Mouse (Mus musculus) cerebellum, postnatal 14 days (tissue): ENCODE data around the gene Ube2n.
"Not testable (repeated sequence)": the region's sequence is repeated elsewhere in the genome, so short reads cannot be mapped to it uniquely, and the experiment has no call there.

Experiments used
- DNase-seq, 2 experiments: peaks; one replicate each; pipeline ENCODE4 v3.0.0; 2021; ENCODE audit warnings: mixed read lengths in 2 of 2

Gene Ube2n

DNA sequence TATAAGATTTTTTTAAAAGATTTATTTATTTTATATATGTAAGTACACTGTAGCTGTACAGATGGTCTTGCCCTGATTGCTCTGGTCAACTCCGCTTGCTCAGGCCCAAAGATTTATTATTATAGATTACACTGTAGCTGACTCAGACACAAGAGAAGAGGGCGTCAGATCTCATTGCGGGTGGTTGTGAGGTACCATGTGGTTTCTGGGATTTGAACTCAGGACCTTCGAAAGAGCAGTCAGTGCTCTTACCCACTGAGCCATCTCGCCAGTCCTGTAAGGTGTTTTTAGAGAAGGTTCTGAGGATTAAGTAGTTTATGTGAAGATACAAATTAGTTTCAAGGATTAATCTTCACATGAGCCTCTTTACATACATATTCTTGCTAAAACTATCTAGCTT lies 10.9 kb downstream of the Ube2n start:
- DNase-seq, result no peak

DNA sequence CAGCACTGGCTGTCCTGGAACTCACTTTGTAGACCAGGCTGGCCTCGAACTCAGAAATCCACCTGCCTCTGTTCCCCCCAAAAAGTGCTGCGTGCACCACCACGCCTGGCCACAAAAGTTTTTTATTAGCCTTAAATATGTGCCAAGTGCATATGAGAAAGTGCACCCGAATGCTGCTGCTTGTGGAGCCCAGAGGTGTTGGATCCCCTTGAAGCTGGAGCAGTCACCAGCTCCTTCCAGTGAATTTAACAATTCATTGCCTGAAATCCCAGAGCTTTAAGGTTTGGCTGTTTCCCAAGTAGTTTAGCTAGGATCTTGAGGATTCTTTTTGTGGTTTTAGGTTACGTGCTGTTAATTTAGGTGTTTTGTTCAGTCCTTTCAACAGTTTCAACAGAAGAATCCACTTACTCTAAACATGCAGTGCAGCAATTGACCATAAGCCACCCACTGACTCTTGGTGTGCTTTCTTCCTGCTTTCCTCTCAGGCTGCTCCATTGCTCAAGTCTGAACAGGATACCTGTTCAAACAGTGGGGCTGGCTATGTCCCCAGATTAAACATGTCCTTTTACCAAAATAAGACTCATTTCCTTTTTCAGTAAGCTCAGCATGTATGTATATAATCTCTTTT lies 11.7 kb downstream of the Ube2n start:
- DNase-seq, result no peak

DNA sequence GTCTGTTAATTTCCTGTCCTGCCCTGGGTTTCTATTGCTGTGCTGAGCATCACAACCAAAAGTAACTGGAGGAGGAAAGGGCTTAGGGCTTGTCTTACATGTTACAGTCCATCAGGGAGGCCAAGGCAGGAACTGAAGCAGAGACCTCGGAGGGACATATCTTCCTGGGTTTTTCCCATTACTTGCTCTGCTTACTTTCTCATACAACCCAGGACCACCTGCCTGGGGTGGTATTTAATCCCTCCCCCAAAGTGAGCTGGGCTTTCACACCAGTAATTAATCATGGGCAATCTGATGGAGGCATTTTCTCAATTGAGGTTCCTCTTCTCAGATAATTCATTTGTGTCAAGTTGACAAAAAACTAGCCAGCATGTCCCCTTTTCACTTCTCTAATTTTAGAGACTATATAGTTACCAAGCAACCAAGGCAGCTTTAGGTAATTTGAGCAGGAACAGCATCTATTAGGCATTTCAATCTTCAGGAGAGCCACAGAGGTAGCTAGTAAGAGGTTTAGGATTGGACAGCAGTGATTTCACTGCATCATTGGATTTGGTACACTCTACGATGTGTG lies 15.7 kb downstream of the Ube2n start:
- no peak for DNase-seq

DNA sequence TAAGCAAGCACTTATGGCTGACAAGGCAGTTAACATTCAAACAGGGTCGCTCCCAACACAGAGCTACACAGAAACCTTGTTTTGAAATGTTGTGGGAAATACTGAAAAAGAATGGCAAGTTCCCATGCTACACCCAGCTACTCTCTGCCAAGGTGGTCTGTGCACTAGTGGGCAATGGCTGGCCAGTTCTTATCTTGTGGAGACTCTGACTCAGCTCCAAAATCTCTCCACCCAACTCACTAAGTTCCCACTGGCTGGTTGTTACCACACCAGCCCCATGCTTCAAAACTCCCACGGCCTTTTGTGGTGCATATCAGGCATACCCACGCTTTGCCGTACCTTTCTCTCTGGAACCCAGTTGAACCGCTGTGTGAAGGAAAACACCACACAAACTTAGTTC lies 18.0 kb downstream of the Ube2n start:
- no peak for DNase-seq

DNA sequence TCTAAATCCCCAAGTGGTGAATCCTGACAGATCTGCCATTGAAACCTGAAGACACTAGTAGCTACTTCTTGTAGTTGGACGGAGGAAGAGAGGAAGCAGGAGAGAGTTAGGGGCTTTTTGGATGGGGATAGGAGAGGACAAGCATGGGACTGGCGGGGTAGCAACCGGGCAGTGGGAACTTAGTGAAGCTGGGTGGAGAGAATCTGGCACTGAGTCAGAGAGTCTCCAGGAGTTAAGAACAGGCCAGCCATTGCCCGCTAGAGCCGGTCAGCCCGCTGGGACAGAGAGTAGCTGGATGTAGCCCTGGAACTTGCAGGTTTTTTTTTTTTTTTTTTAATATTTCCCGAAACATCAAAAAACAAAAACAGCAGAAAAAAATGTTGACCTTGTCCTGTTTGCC lies 18.4 kb downstream of the Ube2n start:
- DNase-seq, result no peak

DNA sequence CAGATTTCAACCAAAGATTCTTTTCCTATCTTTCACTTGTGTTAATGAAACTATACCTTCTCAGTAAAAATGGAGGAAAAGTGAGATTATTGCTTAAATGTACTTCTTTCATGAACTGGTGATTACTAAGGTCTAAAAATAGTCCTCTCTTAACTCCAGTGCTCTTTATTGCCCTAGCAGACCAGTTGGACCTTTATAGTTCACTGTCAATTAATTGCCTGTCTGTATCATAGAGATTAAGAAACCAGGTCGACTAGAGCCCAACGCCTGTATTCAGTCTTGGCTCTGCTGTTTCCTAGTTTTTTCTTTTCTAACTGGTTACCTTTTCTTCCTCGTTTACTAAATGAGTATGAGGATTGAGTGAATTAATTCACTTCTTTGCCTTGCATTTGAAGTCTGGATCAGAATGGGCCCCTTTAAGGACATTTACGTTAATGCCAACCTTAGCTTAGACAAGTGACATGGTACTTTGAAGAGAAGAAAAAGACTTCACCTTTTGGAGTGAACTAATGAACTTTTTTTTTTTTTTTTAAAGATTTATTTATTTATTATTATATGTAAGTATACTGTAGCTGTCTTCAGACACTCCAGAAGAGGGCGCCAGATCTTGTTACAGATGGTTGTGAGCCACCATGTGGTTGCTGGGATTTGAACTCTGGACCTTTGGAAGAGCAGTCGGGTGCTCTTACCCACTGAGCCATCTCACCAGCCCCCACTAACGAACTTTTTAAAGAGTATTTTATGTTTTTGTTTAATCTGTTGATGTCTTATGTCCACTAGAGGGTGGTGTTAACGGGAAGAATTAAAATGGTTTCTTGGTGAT lies 20.7 kb downstream of the Ube2n start:
- no peak for DNase-seq

DNA sequence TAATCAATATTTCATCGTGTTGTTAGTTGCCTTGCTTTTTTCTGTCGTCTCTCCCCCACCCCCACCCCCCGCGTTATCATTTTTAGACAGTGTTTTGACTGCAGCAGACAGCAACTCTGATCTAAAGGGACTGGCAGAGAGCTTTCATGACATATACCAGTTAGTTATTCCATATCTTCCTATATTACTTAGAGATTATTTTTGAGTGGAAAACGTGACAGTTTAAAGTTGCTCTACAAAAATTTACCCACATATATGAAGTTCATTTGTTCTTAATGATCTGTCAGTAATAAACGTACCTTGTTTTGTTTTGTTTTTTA lies 21.2 kb downstream of the Ube2n start:
- no peak for DNase-seq

DNA sequence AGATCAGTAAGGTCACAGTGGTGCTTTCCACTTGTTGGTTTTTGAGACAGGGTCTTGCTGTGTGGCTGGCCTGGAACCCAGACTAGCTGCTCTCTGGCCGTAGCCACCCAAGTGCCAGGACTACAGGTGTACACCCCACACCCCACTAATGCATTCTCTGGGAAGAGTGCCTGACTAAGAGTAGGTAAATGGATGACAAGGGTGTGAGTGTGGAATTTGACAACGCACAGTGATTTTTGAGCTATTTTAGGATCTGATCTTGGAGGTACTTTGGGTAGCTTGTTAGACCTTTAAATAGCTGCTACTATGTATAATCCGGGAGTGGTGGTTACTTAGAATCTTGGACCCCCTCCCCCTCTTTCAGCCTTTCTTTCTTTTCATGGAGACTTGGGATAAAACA lies 24.3 kb downstream of the Ube2n start:
- peak in 1 of 2 experiments; percentile 37 for DNase-seq

DNA sequence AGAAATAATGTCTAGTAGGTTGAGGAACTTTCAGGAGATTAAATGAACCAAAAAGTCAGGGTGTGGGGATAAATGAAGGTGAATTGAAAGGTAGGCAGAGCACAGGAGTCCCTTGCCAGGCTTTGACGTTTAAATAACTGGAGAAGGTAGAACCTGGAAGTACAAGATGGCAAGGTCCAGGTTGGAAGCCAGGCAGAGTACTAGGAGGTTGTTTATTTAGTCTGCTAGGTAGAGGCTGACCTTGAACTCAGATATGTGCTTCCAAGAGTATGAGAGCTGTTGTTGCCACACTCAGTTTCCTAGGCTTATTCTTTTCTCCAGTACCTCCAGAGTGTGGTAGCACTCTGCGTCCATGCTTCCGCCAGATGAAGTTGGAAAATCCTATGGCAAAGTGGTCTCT lies 24.9 kb downstream of the Ube2n start:
- no peak for DNase-seq

DNA sequence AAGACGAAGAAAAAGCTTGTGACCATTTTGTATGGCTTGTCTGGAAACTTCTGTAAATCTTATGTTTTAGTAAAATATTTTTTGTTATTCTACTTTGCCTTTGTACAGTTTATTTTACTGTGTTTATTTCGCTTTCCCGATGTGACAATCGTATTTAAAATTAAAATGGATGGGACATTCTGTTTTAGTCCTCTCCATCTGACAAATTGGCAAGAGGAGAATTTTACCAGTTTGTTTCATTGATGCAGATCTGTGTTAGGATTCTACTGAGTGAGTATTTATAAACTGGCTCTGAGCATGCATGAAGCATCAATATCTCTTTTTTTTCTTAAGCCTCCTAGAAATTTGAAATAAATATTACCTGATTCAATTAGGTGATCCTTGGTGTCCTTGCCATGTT lies 28.0 kb downstream of the Ube2n start:
- no peak for DNase-seq

DNA sequence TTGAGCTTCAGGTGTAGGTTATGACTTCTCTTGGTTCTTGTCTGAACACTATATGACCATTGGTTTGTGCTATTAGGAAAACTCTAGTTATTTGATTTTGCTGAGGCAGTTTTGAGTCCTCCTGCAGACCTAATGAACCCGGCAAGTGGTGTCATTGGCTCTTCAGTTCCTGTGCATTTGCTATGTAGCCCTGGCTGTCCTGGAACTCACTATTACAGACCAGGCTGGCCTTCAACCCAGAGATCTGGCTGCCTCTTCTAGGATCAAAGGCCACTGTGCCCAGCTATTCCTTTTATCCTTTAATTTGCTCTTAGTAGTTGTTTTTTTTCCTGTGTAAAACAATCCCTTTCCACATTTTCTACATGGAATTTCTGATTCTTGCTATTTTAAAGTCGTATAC lies 28.4 kb downstream of the Ube2n start:
- DNase-seq, result no peak

DNA sequence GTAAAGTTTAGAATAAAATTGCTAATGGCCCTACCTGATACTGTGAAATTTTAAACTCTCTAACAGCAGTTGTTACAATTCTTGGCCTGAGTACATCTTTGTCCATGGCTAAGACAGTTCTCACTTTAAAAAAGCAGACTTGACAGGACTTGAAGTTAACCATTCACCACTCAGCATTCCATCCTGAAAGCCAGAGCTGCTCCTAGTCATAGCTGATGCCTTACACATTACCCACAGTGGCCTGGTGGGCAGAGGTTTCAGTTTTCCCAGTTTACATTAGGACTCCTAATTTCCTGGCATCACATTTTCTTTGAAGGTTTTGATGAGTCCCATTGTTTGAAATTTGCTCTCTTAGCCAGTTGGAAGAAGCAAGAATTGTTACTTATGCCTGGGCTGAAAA lies 29.1 kb downstream of the Ube2n start:
- no peak for DNase-seq

DNA sequence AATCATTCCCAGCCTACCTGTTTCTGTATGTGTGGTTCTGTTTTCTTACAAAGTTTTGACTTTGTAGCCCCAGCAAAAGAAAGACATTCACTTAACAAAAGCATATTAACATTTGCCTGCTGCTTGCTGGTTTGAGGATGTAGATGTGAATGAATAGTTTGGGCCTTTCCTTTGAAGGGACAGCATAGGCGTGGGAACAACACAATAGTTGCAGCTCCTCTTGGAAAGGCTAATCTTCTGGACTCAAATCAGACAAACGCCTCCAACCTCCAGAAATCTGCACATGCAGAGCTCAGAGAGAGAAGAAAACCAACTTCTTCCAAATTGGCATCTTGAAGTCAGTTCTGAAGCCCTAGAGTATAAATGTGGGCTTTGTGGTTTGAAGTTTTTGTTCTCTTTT lies 29.7 kb downstream of the Ube2n start:
- no peak for DNase-seq

DNA sequence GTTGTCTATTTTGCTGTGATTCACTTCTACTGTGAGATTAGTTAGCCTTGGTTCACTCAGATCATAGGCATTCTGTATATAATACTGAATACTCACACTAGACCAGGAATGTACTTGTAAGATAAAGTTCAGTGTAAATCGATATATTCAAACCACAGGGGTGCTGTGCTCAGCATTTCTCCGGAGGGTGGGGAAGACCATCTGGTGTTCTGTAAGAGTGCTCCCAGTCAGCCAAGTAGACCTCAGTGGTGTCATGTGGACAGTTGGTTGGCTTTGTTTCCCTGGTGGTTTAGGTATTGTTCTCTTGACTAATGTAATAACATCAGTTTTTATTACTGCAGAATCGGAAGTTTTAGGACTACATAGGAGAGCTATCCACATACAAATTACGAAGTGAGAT lies 30.1 kb downstream of the Ube2n start:
- peak in 1 of 2 experiments; percentile 39 for DNase-seq

DNA sequence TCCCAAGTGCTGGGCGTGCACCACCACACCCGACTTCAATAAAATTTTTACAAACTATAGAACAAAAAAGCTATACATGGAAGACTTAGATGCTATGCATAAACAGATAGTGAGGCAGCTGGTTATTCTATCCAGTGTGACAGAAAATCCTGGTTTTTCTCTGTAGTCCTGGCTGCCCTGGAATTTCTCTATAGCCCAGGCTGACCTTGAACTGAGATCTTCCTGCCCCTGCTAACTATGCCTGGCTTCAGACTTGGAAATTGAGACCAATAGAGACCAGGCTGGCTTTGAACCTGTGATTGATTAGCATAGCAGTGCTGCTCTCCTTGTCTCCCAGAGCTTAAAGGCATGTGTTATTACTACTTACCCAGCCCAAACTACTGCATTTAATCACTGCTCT lies 31.2 kb downstream of the Ube2n start:
- no peak for DNase-seq

DNA sequence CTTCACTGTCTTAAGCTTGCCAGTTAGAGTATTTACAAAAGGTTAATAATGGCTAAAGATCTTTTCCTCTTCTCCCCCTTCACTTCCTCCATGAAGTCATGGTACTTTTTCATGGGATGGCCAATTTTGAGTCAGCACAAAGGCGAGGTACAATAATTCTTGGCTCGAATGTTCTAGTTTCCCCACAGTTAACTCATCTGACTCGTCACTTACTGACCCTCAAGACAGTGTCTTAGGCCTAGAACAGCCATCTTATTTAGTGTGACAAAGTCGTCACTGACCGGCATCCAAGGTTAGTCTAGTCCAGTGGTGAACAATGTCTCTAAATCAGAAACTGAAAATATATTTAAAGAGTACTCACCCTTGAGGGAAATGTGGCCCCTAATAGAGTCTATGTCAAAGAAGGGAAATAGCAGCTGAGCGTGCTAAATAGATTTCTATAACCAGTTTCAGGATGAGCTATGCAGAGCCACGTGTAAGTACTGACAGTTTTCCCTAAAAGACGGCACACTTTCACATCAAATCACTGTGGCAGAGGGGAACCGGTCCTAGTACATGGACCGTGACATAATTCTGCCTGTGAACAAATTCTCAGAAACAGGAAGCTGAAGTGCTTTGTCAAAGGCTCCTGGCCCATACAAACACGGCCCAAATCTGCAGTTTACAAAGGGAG lies 33.3 kb downstream of the Ube2n start:
- DNase-seq, result no peak

DNA sequence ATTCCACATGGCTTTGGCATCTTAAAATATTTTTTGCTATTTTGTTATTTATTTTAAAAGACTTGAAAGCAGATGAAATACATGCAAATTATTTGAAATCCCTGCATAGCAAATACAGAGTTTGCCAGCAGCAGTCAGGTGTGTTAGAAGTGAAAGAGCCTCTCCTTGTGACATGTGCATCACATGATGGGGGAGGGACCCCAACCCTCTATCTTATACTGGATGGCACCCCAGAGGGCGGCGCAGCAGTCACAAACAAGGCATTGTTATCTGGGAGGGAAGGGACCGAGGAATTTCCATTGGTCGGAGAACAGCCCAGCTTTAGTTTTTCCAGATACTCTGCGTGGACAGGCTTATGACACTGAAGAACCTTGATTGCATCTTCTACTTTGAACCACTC lies 34.1 kb downstream of the Ube2n start:
- DNase-seq, result not testable (repeated sequence)

DNA sequence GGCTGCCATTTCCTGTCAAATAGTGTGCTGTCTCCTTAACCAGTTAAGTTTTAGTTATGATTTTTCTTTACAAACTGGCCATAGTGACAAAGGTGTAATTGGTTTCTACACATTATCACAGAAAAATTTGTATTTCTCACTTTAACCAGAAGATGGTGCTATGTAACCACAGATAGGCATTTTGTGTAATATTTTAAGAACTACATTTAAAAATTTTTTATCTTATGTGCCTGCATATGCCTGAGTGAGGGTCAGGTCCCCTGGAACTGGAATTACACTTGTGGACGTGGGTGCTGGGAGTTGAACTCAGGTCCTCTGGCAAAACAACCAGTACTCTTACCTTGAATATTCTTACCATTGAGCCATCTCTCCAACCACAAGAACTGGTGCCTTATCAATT lies 35.6 kb downstream of the Ube2n start:
- DNase-seq, result peak in 1 of 2 experiments; percentile 31

DNA sequence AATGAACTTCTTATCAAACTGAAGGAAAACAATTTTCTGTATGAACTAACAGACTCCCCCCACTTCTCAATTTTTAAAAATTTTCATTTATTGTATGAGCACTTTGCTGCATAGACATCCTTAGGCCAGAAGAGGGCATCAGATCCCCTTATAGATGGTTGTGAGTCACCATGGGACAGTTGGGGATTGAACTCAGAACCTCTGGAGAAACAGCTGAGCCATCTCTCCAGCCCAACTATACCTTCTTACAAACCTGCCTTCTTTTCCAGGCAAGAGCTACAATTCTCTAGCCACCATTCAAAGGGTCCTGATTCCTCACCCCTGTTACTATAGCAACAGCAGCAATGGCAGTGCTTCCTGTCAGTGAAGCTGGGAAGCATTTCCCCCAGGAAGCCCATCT lies 36.8 kb downstream of the Ube2n start:
- DNase-seq, result no peak

DNA sequence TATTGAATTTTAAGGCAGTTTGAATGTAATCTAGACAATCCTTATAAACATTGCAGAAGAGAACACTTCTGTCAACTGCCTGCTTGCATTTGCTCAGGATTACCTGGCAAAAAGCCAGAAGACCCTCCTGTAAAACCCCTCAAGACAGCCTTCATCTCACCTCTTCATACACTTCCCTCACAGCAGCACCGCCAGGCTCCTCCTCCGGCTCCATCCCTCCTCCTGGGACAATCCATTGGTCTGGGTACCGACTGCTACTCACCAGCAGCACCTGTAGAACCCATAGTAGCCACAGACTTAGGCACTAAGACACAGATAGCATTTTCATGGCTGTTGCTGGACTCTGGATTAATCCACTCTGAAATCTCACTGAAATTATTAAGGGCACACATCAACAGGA lies 37.4 kb downstream of the Ube2n start:
- DNase-seq, result no peak

DNA sequence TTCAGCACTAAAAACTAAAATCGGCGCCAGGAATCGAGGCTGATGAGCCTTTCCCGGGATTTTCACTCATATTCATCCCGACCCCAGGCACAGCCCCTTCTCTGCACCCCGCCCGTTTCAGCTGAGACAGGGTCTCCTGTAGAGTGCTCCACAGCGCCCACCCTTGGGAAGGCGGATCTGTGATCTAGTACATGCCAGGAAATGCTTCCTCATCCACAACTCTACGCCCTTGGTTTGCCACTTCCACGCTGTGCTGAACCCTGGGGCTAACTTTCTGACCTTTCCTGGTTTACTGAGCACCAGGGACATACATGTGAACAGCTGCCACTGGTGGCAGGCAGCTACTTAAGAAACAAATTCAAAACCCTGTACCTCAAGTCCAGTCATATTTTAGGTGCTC lies 40.9 kb downstream of the Ube2n start:
- DNase-seq, result no peak

DNA sequence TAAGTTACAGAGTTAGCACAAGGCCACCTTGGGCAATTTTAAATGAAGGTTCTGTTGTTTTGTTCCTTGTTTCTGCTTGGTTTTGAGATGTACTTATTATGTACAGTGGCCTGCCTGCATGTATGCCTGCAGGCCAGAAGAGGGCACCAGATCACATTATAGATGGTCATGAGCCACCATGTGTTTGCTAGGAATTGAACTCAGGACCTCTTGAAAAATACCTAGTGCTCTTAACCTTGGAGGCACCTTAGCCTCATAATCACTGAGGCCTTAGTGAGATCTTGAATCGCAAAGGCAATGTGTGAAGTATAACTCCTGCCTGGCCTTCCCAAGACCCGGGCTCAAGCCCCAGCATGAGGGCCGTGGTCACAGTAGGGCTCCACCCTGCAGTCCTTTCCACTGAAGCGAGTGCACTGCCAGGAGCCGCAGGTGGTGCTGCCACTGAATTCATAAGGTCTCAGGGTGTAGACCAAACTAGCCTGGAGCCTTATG lies 42.4 kb downstream of the Ube2n start:
- peak; percentile 27 to 33 for DNase-seq

DNA sequence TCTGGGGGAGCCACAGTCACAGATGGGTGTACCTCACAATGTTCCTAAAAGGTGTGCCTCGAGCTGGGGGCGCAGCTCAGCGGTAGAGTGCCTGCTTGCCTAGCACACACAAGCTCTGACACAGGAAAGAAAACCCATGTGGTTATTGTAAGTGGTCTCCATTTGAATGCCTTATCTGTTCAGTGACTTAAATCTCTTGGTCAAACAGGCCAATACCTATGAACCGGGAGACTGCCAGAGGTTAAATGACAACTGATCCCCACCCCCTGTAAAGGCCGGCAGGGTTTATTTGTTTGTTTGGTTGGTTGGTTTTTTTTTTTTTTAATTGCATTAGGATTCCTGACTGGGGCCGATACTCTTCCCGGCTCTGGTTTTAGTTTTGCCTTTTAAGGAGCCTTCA lies 44.5 kb downstream of the Ube2n start:
- DNase-seq, result no peak
